Mouse (Mus musculus) small intestine, adult 2 months (tissue): ENCODE data around the gene Yars.

Experiments
- CTCF ChIP-seq: fragments of 200-500 bp; IDR thresholded peaks from 2 replicates; pipeline ENCODE4 v1.5.1; 2012; ENCODE audit warnings: low read depth, mild to moderate bottlenecking, control low read depth, inconsistent platforms, low read length, moderate library complexity, mixed read lengths; ENCODE audit not compliant: insufficient replicate concordance, insufficient read length; ENCODE audit errors: extremely low read depth
- POLR2A ChIP-seq: fragments of 200-500 bp; IDR thresholded peaks from 2 replicates; pipeline ENCODE4 v1.6.1; 2012; ENCODE audit warnings: low read depth, mild to moderate bottlenecking, control low read depth, inconsistent platforms, low read length, moderate library complexity

DNA sequence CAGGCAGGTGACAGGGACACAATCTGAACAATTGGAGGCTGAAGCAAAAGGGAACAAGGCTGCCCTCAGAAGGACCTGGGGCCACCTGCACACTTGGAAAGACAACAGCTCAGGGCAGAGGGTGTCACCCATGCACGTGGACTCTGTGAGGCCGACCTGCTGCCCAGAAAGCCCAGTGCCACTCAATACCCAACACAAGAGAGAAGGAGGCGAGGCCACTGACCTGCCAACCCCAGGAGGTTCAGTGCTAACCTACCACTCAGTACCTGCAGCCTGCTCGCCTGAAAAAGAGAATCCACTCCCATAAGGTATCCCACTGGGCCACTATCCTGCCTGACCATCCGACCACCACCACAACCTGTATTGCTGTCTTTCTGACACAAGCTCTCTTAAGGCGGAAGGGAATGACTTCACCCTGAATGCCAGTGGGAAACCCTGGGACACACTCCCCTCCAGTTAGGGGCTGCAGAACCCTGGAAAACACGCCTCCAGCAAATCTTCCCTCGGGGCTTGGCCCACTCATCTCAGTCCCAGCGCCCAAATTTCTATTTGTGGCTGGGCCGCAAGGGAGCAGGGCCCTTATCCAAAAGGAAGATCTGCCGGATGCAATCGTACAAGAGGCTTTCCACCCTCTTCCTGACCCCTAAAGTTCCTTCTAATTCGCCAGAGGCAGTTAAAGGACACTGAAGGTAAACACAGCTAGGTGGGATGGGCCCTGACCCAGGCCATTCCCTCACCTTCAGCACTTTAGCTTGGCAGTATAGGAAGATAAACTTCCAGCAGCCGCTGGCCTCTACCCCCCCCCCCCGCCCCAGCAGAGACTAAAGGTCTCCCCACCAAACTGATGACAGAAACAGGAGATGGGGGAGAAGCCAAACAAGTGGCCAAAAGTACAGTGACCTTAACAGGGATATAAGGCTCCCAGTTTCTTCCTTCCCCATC, 57.1 kb downstream of the Yars start:
- TF ChIP-seq POLR2A (no peak), CTCF (no peak)
